Mouse (Mus musculus): ENCODE data around the gene B3galt5. TPM values are rescaled to one million over a fixed set of nuclear protein-coding genes. Genes with fewer than 3 reads are reported as not detected.

B3galt5 gene
- 2.3 and 2.6 TPM in 2 replicates for polyA plus RNA-seq (2012; rRNA removed)

DNA sequence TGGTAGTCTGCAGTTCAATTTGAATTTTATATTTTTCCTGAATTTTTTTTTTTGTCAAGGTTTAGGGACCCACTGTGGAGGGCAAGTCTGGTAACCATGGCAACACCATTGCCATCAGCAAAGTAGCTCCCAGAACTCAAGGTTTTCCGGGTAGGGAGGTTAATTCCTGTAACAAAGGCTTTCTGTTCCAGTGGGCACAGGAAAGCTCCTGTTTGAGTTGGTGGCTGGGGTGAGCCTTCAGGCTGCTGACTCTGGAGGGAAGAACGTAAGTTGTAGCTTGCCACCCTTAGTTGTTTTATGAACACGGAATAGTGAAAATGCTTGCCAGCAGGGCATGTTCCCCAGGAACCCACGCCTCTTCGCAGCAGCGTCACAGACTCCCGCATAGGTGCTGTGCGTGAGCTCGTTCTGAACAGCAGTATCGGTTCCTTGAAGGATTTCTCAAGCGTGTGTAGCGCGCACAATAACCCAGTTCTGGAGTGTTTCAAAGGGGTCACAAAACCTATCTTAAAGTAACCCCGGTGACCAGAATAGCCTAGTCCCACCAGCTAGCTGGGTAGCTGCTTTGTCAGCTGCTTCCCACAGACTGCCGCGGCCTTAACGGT, at the start of gene B3galt5:
B3galt5 (plus strand) TSS at position 436 of the 605 bp plus-strand sequence.

GRCm38 (mm10) chr16:96191531-96192506, 43.8 kb upstream of the B3galt5 start, which contains the start of gene Lca5l:
TSS of gene Lca5l (minus strand) at chr16:96192271.

GRCm38 (mm10) chr16:96199913-96200701, 35.5 kb upstream of the B3galt5 start, which contains the start of gene Sh3bgr:
TSS of gene Sh3bgr (plus strand) at chr16:96200450.

Other genes starting within 250 kb of the B3galt5 start
- 14.9 and 21.0 TPM in 2 replicates for gene Psmg1, start 244.8 kb upstream of the B3galt5 start, polyA plus RNA-seq (2012; rRNA removed)
- gene Brwd1, start 153.3 kb upstream of the B3galt5 start, polyA plus RNA-seq (2012; rRNA removed): 43.5 and 64.7 TPM in 2 replicates
- gene Hmgn1, start 108.1 kb upstream of the B3galt5 start, polyA plus RNA-seq (2012; rRNA removed): 41.1 and 72.7 TPM in 2 replicates
- 141 and 149 TPM in 2 replicates for gene Wrb, start 90.4 kb upstream of the B3galt5 start, polyA plus RNA-seq (2012; rRNA removed)
- 2.1 and 2.4 TPM in 2 replicates for gene Lca5l, start 43.5 kb upstream of the B3galt5 start, polyA plus RNA-seq (2012; rRNA removed)
- 18.5 and 19.8 TPM in 2 replicates for gene Sh3bgr, start 35.4 kb upstream of the B3galt5 start, polyA plus RNA-seq (2012; rRNA removed)
- not detected in 2 replicates for gene Itgb2l, start 207.8 kb downstream of the B3galt5 start, polyA plus RNA-seq (2012; rRNA removed)
- 2.1 and 2.9 TPM in 2 replicates for gene Pcp4, start 231.8 kb downstream of the B3galt5 start, polyA plus RNA-seq (2012; rRNA removed)

Measured in ovary, adult 2 months (tissue).